26 mouse cellular contexts compared by ENCODE assay signal in genomic region chr11:71745875-71746274, GRCm38 (mm10). TPM values are rescaled to one million over a fixed set of nuclear protein-coding genes. Genes with fewer than 3 reads are reported as not detected.
DNase-seq lines count a peak whose midpoint lies in the region.
"Had no signal": no experiment of that assay in that cellular context is flagged by ENCODE, and none has a peak within 500 bp of the region (broad histone marks: within the 10 kb centered on the region; RNA-seq: fewer than 3 reads in every experiment).

No protein-coding gene starts in this region.

- no peak overlapping the region for H3K4me3 ChIP-seq in hindbrain, embryonic 10.5 days
- H3K4me3 ChIP-seq: embryonic facial prominence, embryonic 15.5 days; heart, embryonic 13.5 days; hindbrain, embryonic 12.5 days; limb, embryonic 10.5 days; liver, embryonic 15.5 days; lung, embryonic 15.5 days; midbrain, embryonic 15.5 days; myocyte; neural tube, embryonic 13.5 days had no signal

- H3K36me3 ChIP-seq in hindbrain, embryonic 10.5 days, result no peaks in the 10 kb centered on the region
- H3K36me3 ChIP-seq: embryonic facial prominence, embryonic 15.5 days; heart, embryonic 13.5 days; hindbrain, embryonic 12.5 days; limb, embryonic 10.5 days; liver, embryonic 15.5 days; lung, embryonic 15.5 days; midbrain, embryonic 15.5 days; neural tube, embryonic 13.5 days had no signal

- H3K9me3 ChIP-seq in hindbrain, embryonic 10.5 days, result no peaks in the 10 kb centered on the region
- H3K9me3 ChIP-seq: embryonic facial prominence, embryonic 15.5 days; limb, embryonic 10.5 days; liver, embryonic 15.5 days; lung, embryonic 15.5 days; midbrain, embryonic 15.5 days; neural tube, embryonic 13.5 days had no signal

- intact Hi-C loops in left cerebral cortex, postnatal 14 days (cut with DNase I), result loop anchor here (5.0 kb wide), 1 partner anchor 309 kb away; no protein-coding TSS in a partner anchor

- H3K27me3 ChIP-seq in hindbrain, embryonic 10.5 days (ENCODE audit: insufficient read depth, poor library complexity, severe bottlenecking), result peaks cover 12% of the 10 kb centered on the region
- H3K27me3 ChIP-seq: midbrain, embryonic 15.5 days; neural tube, embryonic 13.5 days had no signal

- DNase-seq in cerebellum, postnatal 10 days, result peak; percentile 71 to 82
- DNase-seq in cerebellum, adult 9-10 months, result no peak
- DNase-seq in layer of hippocampus, adult 9-11 months, result peak; percentile 83
- no peak for DNase-seq in layer of hippocampus, postnatal 25 days (ENCODE audit: extremely low spot score in 1 of 2, low spot score in 1 of 2)
- DNase-seq in left cerebral cortex, postnatal 14 days (ENCODE audit: low spot score in 2 of 2), result peak; percentile 48 to 49
- DNase-seq in right cerebral cortex, postnatal 36 days (ENCODE audit: low spot score in 2 of 2), result peak; percentile 44 to 45
- no peak for DNase-seq in hindbrain, embryonic 10.5 days (ENCODE audit: low spot score)
- DNase-seq: adrenal gland, postnatal 25 days; gastrocnemius, postnatal 25 days; heart, adult 18-20 months; heart, postnatal 14 days; kidney, postnatal 25 days; liver; lung, postnatal 36 days; retina, postnatal 1 day; spleen, adult 18-20 months had no signal

- peaks cover 30% of the 10 kb centered on the region for H3K4me1 ChIP-seq in hindbrain, embryonic 10.5 days (replicated peaks)
- H3K4me1 ChIP-seq: lung, embryonic 15.5 days had no signal

- no peak overlapping the region for H3K27ac ChIP-seq in hindbrain, embryonic 10.5 days
- H3K27ac ChIP-seq: embryonic facial prominence, embryonic 15.5 days; heart, embryonic 13.5 days; hindbrain, embryonic 12.5 days; limb, embryonic 10.5 days; liver, embryonic 15.5 days; lung, embryonic 15.5 days; midbrain, embryonic 15.5 days; neural tube, embryonic 13.5 days had no signal

- 85% methylated on average over 3 of the region's 3 CpGs for WGBS in hindbrain, embryonic 10.5 days

RNA-seq across cellular contexts. Expression of gene Wscd1, which starts 3.8 kb away (rescaled TPM):
- 100 to 1,000 TPM; 117 to 124 TPM for total RNA-seq in layer of hippocampus, postnatal 25 days (2021)
- total RNA-seq in left cerebral cortex, postnatal 14 days (2021), result 10 to 100 TPM; 55.1 to 61.9 TPM
- polyA plus RNA-seq in hindbrain, embryonic 10.5 days (2016; fragmentation: Nextera tagmentation; extraction: Ambion mirVana), result 52.4 and 69.5 TPM in 2 replicates
- total RNA-seq: megakaryocyte-erythroid progenitor cell, adult 5-6 weeks had no signal

Comparison
In these comparisons a context has a peak if more than half of its experiments do, and no peak if none do; other contexts are left out.
1. DNase-seq: peak in cerebellum, postnatal 10 days (2 of 2), layer of hippocampus, adult 9-11 months (single experiment), left cerebral cortex, postnatal 14 days (2 of 2) and right cerebral cortex, postnatal 36 days (2 of 2); none in cerebellum, adult 9-10 months (single experiment), layer of hippocampus, postnatal 25 days (0 of 2) and hindbrain, embryonic 10.5 days (single experiment).